12 mouse cellular contexts compared by ENCODE assay signal in the genomic region with DNA sequence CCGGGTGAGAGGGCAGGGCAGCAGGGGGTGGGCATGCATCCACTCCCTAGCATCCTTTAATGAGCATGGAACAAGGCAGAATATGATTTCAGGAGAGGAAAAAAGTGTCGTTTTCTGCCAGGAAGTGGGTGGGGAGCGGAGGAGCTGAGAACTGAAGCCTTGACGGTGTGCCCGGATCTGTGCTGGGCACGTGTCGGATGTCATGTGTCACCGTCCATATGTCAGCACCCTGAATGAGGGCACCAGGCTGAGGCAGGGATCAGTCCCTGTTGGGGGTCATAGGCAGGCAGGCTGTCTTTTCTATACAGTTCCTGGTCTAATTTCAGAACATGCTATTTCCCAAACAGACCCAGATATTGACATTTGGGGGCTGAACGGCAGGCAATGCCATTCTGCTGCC.
DNase-seq lines count a peak whose midpoint lies in the region; ATAC-seq lines count a peak whose summit lies in the region.
"Had no signal": no experiment of that assay in that cellular context is flagged by ENCODE, and none has a peak within 500 bp of the region (broad histone marks: within the 10 kb centered on the region; RNA-seq: fewer than 3 reads in every experiment).

No protein-coding gene starts in this region.

- DNase-seq in cerebellum, postnatal 4 days (ENCODE audit: low spot score in 2 of 2), result no peak
- peak; percentile 48 to 64 for DNase-seq in cerebellum, postnatal 14 days
- DNase-seq in layer of hippocampus, adult 8-10 months (ENCODE audit: low spot score in 2 of 2), result peak; percentile 17 to 39
- peak; percentile 26 to 49 for DNase-seq in right cerebral cortex, postnatal 10 days (ENCODE audit: low spot score in 2 of 2)
- DNase-seq in urinary bladder, adult 2 months (ENCODE audit: low spot score), result no peak
- no peak for DNase-seq in adipocyte (ENCODE audit: low spot score)
- DNase-seq: heart, adult 11 months; heart, postnatal 4 days; kidney, postnatal 36 days had no signal

- ATAC-seq in cerebellum, adult (ENCODE audit: insufficient number of reproducible peaks, low FRiP score, low TSS enrichment), result peak; percentile 51
- no peak for ATAC-seq in monocyte, adult 5-6 weeks (replicated peaks; ENCODE audit: insufficient number of reproducible peaks, low FRiP score, low TSS enrichment, poor library complexity, severe bottlenecking)
- ATAC-seq: lung, postnatal 0 days had no signal

Comparison
In these comparisons a context has a peak if more than half of its experiments do, and no peak if none do; other contexts are left out.
1. DNase-seq: peak in cerebellum, postnatal 14 days (2 of 2), layer of hippocampus, adult 8-10 months (2 of 2) and right cerebral cortex, postnatal 10 days (2 of 2); none in cerebellum, postnatal 4 days (0 of 2), urinary bladder, adult 2 months (single experiment) and adipocyte (single experiment).